Mouse (Mus musculus) liver, postnatal 0 days (tissue): ENCODE measurements around the gene Ercc6.

Experiments
- CTCF ChIP-seq: sonication (generic); IDR thresholded peaks from 2 replicates; pipeline ENCODE4 v1.5.1; 2016; ENCODE audit warnings: antibody characterized with exemption, low read depth
- EP300 ChIP-seq: IDR thresholded peaks from 2 replicates; pipeline ENCODE4 v1.6.1; 2016; ENCODE audit warnings: antibody characterized with exemption, low read depth, mild to moderate bottlenecking

DNA sequence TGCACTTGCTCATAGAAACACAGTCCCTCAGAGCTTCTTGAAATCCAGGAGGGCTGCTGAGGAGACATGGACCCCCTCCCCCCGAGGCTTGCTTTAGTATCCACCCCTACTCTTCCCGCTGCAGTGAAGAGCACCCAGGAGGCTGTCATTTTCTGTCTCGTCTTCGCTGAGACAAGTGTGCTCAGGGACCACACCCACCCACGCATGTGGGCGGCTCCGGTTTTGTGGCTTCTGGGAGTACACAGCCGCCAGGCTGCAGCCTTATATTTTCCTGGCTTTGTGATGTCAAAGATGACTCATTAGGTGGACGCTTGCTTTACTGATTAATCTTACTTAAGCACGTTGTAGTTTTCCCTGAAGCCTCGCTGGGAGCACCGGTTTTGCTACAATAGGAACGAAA is 20.8 kb upstream of the Ercc6 start:
- TF ChIP-seq CTCF, result no peak
- TF ChIP-seq EP300, result no peak
